Mouse (Mus musculus) kidney, postnatal 14 days (tissue): ENCODE measurements around the gene Capn5.

Source experiments
- DNase-seq: peaks from one replicate; pipeline ENCODE4 v3.0.0; 2022; ENCODE audit warnings: mixed read lengths

Capn5 gene

DNA sequence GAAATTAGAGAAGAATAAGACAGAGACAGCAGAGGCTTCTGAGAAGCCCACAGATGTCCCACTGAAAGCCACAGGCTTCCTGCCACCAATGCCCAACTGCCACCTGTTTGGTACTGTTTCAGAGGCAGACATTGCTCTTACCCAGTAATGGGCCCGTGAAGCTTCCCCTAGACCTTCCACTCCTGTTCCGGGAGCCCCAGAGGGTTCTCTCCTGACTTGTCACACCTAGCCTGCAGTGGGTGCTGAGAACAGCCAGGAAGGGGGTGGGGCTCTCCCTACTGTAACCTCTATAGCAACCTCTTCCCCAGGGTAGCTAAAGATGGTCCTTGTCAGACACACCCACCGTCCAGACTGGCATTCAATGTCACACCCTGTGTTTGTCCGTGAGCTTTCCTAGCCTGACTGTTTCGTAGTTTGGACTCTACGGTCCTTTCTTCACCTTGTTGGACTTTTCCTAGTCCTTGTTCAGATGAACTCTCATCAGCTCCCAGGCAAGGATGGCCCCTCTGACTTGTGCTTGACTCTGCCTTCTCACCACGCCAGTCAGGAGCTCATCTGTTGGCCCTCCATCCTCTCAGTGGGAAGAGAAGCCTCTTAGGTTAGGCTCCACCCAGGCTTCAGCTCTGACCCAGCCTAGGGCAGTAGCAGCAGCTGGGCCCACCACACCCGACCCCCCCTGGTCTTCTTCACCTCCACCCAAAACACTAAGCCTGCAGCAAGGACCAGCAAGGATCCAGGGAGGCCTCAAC is 1.6 kb downstream of the Capn5 start:
- no peak for DNase-seq

DNA sequence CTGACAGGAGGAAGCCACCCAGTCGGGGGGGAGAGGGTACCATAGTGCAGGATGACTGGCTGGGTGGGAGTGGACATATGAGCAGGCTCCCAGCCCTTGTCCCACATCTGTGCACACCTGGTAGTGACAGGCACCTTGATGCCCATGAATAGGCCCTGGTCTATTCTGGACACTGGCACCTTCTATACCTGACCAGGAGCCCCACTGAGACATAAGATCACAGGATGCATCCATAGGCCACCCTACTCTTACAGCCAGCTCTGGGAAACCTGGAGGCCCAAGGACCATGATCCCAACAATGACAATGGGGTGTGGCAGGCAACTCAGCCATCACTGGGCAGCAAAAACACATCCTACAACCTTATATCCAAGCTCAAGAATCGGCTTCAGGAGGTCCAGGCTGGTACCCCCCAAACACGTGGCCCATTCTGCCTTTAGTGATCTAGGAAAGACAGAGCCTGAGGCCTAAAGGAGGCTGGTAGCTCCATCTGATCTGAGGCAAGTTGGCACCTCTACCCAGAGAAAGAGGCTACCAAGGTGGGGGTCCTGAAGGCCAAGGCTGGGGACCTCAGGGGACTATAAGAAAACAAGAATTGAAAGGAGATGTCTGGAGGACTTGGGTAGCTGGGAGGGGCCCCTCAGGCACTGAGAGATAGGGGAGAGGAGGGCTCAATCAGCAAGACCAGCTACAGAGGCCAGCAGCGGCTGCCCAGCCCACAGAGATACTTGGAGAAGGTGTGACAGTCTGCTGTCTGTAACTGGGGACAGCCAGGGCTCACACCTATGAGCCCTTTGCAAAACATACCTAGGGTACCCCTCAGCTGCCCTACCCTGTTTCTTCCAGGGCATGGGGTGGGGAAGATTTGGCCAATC is 3.0 kb downstream of the Capn5 start:
- DNase-seq = no peak

DNA sequence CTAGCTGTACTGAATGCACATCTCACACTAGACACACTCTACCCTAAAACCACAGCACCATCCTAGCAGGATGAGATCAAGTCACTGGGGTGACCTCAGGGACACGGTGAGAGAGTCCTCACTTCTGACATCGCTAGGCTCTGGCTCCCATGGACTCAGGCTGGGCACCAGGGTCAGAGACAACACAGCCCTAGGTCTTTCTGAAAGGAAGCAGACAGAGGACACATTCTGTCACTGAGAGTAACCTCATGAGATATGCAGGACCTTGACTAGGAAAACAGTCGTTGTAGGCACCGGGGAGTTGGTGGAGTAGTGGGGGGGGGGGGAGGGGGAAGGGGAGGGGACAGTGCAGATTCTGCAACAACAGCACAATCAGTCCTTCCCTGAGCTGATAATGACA is 4.7 kb downstream of the Capn5 start:
- DNase-seq = no peak

DNA sequence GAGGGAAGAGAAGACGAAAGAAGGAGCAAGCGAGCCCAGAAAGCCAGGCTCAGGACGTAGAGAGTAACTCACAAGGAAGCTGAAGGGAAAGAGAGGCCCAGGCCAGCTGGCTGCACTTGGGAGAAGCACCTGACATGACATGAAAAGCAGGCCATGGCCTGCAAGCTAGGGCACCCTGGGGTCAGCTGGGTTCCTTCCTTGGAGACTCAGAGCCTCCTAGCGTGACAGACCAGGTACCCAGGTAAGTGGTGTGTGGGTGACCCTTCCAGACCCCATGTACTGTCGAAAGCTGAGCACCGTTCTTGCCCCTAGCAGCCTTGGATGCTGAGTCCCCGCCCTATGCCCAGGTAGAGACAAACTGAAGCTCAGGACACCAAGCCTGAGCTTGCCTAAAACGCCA is 5.4 kb downstream of the Capn5 start:
- DNase-seq = no peak

DNA sequence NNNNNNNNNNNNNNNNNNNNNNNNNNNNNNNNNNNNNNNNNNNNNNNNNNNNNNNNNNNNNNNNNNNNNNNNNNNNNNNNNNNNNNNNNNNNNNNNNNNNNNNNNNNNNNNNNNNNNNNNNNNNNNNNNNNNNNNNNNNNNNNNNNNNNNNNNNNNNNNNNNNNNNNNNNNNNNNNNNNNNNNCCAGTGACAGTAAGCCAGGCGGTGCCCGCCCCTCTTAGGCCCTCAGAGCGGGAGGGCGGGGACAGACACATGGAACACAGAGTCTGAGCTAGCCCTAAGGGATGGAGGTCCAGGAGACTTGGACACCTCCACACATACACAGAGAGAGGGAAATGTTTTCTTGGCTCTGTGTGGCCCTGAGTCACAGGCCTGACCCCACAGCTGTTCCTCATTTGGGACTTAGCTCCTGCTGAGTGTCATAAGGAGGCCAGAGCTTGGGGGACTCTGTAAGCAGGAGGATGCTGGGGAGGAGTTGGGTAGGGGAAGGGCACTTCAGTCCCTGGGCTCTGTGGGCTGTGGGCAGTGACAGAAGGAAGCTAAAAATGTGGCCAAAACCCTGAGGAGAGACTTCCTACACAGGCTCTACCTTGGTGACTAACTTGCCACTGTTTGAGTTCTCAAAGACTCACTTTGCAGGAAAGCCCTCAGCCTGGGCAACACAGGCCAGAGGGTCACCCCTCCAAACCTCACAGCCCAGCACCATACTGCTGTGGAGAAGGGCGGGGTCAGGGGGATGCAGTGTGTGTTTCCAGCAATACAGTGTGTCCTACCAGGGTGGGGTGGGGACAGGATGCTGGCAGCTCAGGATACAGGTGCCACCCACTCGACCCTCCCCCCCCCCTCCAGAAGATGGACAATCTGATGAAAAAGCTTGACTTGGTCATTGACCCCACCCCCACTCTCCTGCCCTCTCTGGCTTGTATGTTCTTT is 6.7 kb downstream of the Capn5 start:
- no peak for DNase-seq

DNA sequence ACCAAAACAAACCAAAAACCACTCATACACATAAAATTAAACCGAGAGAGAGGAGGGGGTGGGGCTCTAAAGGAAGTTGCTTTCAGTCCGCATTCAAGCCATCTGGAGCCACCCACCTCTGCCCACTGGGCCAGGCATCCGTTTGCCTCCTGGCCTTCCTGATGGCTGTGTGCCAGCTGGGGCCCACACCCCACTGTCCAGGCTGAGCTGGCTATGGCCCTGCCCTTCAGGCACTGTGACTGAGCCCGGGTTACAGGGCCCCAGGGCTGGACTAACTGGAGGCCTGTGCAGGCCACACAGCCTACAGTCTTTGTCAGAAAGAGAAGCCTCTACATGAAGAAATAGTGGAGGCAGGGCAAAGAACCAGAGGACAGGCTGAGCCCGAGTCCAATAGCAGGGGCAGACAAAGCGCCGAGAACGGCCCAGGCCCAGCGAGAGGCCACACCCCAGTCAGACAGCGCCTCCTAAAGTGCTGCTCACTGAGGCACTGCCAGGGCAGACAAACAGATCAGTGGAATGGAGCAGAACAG is 13.0 kb downstream of the Capn5 start:
- peak; percentile 55 for DNase-seq

DNA sequence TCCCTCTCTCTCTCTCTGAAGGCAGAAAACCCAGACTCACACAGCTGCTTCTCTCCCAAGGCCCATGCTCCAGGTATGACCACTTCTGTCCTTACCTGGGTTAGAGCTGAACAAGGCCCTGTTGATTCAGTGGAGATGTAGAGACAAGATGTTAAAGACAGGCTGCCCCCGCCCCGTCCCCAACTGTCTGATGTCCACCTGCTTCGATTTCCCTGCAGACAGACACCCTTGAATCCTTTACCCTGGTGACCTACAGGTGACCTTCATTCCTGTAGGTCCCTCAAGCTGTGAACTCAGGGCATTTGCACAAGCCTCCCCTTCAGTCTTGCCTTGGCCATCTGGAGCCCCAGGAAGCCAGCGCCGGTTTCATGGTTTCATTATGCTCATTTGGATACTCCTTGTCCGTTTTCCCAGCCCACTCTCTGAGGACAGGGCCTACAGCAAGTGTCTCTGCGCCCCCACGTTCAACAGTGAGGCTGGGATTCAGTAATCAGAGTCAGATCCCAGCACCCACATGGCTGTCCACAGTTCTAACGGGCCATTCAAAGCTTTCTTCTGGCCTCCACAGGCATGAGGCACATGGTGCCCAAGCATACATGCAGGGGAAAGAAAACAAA is 13.6 kb downstream of the Capn5 start:
- DNase-seq = no peak

DNA sequence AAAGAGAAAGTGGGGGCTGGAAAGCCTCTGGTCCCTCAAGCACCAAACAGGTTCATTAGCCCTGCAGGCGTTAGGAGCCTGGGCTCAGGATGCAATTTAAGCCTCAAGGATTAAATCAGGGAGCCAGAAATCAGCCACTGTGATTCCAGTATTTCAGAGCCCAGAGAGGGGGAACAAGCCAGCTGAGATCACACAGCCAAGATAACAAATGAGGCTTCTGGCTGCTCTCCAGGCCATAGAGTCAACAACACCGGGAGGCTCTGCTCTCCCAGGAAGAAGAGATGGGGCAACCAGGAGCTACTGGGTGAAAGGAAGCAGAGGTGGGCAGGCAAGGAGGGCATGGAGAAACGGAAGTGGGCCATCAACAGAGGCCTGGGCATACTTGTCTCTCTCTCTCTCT is 14.4 kb downstream of the Capn5 start:
- no peak for DNase-seq

DNA sequence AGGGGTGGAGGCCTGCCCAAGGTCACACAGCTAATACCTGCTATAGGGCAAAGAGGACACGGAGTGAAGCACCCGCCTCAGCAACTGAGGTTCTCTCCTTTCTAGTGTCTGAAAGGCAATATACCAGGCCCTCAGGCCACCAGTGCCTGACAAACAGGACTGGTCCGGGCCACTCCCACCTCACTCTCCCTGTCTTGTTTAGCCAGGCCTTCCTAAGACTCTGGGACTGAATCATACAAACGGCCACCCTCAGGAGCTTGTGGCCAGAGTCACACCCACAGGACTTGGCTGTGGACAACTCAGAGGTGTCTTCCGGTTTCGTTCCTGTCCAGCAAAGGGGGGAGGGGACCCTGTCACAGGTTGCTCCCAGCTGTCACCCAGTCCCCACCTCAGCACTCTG is 15.8 kb downstream of the Capn5 start:
- no peak for DNase-seq

DNA sequence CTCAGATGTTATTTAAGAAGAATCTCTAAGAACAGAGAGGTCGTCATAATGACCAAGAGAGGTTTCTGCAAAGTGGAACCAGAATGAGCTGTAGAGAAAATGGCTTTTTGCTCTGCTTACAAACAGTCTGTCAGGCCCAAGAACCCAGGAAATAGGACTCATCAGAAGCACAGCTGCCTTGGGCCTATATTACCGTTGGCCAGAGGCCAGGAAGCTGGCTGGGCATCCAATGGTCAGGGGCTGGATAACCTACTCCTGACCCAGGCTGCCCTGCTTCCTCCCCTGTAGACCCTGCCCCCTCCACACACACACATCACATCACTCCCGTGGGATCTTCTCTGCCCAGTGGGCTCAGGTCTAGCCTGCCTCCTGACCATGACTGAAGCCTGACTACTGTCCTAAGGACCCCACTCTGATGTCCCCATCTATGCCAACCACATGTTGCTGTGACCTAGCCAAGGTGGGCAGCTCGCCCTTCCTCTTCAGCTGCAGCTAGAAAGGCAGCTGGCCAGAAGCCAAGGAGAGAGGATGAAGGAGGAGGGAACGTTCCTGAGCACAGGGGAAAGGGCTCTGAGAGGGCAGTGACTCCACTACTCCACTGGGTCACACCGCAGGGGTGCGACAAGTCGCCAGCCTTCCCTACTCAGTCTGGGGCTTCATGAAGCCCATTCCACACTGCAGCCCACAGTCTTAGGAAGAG is 17.9 kb downstream of the Capn5 start:
- DNase-seq = peak; percentile 56

DNA sequence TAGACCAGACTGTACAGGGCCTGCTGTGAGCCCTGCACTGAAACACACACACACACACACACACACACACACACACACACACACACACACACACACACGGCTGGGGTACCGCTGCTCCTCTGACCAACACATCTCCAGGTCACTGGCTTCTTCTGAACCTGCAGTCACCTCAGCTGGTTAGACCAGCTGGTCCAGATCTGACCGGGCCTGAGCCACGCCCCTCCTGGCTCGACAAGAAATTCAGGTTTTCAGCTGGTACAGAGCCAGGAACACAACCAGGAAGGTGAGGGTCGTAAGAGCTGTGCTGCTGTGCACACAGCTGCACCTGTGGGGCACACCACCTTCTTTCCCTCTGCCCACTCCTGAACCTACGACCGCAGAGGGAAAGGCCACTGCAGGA is 19.6 kb downstream of the Capn5 start:
- DNase-seq = peak; percentile 87

DNA sequence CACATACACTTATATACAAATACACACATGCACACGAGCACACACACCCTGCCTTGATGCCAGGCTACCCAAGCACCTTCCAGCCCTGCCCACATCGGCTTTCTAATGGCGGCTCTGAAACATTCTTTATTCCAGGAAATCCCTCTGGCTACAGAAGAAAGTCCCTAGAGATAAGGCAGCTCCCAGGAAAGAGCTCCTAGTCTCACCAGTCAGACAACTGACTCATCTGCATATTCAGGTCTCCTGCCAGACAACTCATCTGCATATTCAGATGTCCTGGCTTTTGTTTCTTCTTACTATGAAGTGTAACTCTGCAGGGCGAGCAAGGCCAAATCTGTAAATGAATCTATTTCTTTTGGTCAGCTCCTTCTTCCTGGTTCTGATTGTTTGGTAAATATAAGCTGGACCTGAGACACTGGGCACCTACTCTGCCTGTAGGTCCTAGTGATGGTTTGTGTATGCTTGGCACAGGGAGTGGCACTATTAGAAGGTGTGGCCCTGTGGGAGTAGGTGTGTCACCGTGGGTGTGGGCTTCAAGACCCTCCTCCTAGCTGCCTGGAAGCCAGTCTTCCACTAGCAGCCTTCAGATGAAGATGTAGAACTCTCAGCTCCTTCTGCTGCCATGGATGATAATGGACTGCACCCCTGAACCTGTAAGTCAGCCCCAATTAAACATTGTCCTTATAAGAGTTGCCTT is 20.3 kb downstream of the Capn5 start:
- DNase-seq = no peak

DNA sequence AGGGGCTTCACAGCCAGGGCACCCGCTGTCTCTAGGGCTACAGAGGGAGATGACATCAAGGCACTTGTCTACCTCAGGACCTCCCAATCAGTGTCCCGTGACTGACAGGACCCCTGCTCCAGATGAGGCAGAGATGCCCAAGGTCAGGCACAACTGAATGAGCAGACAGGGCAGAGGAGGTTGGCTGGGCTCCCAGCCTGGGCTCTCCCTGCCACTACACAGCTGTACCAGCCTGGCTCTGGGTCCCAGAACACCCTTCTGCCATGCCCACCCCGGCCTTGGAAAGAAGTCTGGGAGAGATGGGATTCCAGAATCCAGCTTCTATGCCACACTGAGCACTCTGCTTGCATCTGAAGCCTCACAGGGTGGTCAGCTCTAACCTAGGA is 21.8 kb downstream of the Capn5 start:
- no peak for DNase-seq

DNA sequence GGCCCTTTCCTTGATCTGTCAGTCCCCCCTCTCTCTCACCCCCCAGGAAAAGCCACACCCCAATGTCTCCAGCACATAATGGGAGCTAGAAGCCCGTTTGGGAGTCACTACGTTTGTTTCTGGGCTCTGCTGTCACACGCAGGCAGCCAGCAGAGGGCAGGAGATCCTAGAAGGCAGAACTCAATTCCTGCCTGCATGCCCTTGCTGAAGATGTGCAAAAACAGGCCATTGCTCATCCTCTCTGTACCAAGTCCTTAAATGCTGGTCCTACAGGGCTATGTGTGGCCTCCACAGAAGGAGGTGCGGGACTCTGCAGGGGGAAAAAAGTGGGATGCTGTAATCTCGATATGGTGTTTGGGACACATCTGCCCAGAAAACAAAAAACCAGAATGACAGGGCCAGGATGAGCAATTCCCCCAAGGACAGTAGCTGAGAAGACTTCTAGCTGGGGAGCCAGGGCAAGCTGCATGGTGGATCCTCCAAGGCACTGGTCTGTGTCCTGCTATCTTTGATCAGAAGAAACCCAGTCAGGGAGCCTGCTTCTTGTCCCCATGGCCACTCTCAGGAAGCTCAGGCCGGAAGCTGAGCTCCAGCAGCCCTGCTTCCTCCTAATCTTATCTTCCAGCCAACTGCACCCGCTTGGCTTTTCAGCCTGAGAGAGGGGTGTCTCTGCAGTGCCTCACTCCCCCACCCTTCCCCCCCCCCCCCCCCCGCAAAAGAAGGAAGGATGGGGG is 22.4 kb downstream of the Capn5 start:
- peak; percentile 78 for DNase-seq

DNA sequence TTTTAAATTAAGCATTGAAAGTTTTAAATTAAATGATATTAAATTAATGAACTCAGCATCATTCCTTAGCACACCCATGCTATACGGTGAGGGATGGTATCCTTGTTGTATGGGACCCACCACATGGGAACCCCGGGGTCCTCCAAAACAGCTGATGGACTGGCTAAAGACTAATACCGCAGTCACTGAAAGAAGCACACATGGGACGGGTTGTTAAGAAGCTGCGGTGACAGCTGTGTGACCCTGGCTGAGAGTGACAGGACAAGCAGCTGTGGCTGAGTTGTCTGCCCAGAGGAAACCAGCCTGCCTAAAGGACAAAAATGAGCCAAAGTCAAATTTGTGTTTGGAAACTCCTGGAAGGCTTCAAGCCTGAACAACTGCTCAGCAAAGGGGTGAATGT is 24.2 kb downstream of the Capn5 start:
- no peak for DNase-seq

DNA sequence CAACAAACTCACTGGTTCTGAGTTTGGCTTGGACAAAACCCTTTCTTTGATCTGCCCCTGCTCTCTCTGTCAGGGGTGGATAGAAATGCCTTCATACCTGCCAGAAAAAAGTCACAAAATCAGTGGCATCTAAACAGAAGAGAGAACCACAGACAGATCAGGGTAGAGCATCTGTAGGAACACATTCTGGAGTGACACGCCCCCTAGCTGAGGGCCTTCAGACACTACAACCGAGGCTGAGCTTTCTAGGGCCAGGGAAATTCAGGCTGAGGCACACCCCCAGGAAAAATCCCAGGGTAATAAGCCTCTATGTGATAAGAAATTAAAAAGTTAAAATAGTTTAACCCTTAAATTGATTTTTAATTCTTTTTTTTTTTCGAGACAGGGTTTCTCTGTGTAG is 24.7 kb downstream of the Capn5 start:
- DNase-seq = no peak

DNA sequence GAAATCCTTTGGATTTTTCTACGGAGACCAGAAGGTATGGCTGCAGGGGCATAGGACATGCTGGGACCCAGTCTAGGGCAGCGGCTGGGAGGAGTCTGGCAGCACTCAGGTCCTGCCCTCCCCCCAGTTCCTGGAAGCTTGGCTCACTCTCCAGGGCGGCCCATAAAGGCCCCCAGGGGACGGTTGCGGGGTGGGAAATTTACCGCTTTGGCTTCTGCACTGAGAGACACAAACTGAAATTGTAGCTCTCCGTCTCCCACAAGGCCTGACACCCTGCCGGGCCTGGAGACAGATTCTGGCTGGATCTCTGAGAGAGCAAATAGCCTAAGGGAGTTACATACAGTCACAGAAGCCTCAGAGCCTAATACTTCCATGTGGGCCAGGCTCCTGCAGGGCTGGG is 25.7 kb downstream of the Capn5 start:
- DNase-seq = peak; percentile 62

DNA sequence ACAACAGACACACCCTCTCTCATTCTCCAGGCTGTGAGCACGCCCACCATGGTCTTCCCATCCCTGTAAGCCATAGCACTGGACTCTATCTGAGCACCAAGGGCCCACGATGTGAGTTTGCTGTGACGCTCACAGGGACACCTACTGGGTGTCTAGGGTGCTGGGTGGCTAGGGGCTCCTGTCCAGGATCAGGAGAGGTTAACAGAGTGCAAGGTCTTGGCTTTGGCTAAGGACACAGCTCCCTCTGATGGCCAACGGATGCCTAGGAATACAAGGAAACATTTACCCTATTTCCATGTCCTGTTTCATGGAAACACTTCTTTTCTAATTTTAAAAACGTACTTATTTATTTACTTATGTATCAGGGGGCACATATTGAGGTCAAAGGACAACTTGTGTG is 27.5 kb downstream of the Capn5 start:
- no peak for DNase-seq

DNA sequence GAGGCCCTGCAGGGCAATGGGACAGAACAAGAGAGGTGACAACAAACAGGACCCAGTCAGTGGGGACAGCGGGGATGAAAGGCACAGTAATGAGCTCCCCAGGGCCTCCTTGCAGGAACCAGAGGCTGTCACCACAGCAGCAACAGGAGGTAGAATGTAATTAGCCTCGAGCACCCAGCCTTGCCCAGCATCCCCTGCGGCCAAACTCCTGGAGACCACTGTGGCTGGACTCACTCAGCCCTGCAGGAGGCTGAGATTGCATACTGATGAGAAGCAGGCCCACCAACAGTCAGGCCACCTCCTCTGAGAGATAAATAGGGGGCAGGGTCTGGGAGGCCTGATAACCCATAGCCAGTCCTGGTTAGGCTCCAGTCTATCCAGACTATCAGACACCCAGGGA is 28.3 kb downstream of the Capn5 start:
- no peak for DNase-seq

DNA sequence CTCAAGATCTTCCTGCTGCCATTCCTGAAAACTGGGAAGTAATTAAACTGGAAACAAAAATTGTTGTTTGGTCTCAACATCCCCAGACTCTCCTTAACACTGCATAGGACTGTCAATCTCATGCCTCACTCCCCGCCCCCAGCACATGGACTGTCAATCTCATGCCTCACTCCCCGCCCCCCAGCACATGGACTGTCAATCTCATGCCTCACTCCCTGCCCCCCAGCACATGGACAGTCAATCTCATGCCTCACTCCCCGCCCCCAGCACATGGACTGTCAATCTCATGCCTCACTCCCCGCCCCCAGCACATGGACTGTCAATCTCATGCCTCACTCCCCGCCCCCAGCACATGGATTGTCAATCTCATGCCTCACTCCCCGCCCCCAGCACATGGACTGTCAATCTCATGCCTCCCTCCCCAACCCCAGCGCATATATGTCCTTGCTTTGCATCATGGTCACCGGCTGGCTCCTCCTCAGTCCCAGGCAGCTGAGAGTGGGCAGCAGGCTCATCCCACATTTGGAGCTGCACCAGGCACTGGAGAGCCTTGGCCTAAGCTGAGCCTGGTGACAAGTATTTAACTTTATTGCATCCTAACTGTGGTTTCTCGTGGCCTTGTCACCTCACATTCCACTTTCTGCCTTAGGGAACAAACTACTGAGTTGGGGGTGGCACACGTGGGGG is 29.2 kb downstream of the Capn5 start:
- DNase-seq = no peak
